Mouse (Mus musculus) embryonic facial prominence, embryonic 15.5 days (tissue): ENCODE data around the gene Siva1. TPM values are rescaled to one million over a fixed set of nuclear protein-coding genes. Genes with fewer than 3 reads are reported as not detected.

ENCODE experiments used
- ATAC-seq: fragments of 200-750 bp; cut with Nextera tagmentation; 2 replicates; pipeline ENCODE4 v1.8.0; 2017; ENCODE audit warnings: low read depth, moderate TSS enrichment; ENCODE audit not compliant: insufficient number of reproducible peaks, low FRiP score, low TSS enrichment
- H3K27ac ChIP-seq: fragments of 300-500 bp; sonication (generic); replicated peaks from 2 replicates; pipeline ENCODE4 v1.5.1; 2015; ENCODE audit warnings: mild to moderate bottlenecking, inconsistent platforms
- H3K27me3 ChIP-seq: fragments of 300-500 bp; sonication (generic); 2 replicates; pipeline ENCODE4 v1.6.1; 2015; ENCODE audit warnings: inconsistent platforms
- H3K36me3 ChIP-seq: fragments of 300-500 bp; sonication (generic); 2 replicates; pipeline ENCODE4 v1.6.1; 2015; ENCODE audit warnings: mild to moderate bottlenecking, inconsistent platforms
- H3K4me1 ChIP-seq: fragments of 300-500 bp; sonication (generic); 2 replicates; pipeline ENCODE4 v1.6.1; 2015; ENCODE audit warnings: inconsistent platforms
- H3K4me2 ChIP-seq: fragments of 300-500 bp; sonication (generic); replicated peaks from 2 replicates; pipeline ENCODE4 v1.6.1; 2015; ENCODE audit warnings: mild to moderate bottlenecking, inconsistent platforms
- H3K4me3 ChIP-seq: fragments of 300-500 bp; sonication (generic); replicated peaks from 2 replicates; pipeline ENCODE4 v1.5.1; 2015; ENCODE audit warnings: mild to moderate bottlenecking, inconsistent platforms
- H3K9ac ChIP-seq: fragments of 300-500 bp; sonication (generic); 2 replicates; pipeline ENCODE4 v1.6.1; 2015; ENCODE audit warnings: inconsistent platforms
- H3K9me3 ChIP-seq: fragments of 300-500 bp; sonication (generic); replicated peaks from 2 replicates; pipeline ENCODE4 v1.6.1; 2016; ENCODE audit warnings: inconsistent platforms
- WGBS: fragments of 180-500 bp; shearing (Covaris S2); methylation state at CpG from one replicate; pipeline ENCODE4 v1.1.7; 2015; 5-methylcytosine and 5-hydroxymethylcytosine counted together
- microRNA-seq: library from miRNA; unstranded; fragments of <30 nt; microRNA quantifications from one replicate; pipeline ENCODE4, GENCODE M21; 2016; ENCODE audit warnings: borderline number of aligned reads
- polyA plus RNA-seq: library from polyadenylated mRNA; unstranded; fragments of >200 nt; fragmentation: Nextera tagmentation; extraction: Ambion mirVana; gene quantifications from 2 replicates; pipeline ENCODE4 v1.2.1, GENCODE M21; 2015

Siva1 gene
- polyA plus RNA-seq, 1 experiment from 2014 or later = 196 TPM

DNA sequence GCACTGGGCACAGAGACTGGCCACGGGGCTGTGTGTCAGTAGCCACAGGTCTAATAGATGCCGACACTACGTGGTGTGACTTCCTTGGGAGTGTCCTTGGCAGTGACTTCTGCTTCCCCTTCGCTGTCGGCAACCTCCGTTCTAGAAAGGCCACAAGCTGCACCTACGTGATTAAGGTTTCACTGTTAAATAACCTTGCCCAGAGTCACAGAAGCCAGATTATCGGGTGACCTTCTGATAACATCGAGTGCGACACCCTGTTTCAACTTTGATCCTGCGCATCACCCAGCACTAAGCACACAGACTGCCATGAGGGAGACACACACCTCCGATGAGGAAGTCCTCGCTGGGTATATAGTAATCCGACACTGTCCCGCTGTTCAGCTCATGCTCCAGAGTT, 44.0 kb downstream of the Siva1 start:
- Histone ChIP-seq H3K9ac (no peak overlapping the region), H3K4me1 (peaks cover 11% of the 10 kb centered on the region), H3K36me3 (no peaks in the 10 kb centered on the region), H3K4me2 (no peak overlapping the region), H3K27me3 (no peaks in the 10 kb centered on the region), H3K4me3 (no peak overlapping the region), H3K27ac (no peak overlapping the region), H3K9me3 (no peaks in the 10 kb centered on the region)
- no peak for ATAC-seq
- 65% methylated on average over 15 of the region's 15 CpGs for WGBS

DNA sequence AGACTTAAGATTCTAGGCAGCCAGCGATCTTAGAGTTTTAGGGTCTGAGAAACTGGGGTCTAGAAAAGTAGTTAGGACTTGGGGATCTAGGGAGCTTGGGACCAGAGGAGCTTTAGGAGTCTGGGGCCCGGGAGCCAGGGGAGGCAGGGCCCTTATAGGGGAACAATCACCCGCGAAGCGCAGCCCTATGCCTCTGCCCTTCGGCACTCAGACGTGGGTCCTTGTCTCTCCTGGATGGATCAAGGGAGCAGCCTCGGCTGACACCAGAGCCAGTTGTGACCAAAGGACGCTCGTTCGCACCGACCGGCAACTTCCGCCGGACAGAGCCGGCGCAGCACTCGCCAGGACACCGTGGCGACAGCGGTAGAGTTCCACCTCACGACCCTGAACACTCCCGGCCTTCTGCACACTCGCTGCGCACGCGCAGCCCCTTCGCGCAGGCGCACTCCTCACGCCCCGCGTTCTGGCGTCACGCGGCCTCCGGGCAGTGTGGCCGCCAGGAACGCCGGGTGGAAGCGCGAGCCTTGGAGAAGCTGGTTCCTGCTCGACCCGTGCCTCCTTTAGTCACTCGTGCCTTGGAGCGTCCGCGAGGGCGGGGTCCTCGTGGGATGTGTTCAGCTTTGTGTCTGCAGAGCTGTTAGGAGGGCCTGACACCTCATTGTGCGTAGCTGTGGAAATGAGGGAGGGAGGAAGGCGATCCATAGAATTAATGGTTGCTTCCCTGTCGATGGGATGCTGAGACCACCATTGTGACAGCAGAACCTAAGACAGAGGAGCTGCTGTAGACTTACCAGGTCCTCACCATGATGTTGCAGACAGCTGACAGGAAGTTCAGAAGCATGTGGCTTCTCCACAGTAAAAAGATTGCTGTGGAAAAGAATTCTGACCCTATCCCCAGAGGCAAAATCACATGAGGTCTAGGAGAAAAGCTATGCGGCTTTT, 49.0 kb downstream of the Siva1 start:
- Histone ChIP-seq H3K4me2 (peak overlapping the region; percentile 83), H3K27ac (peak overlapping the region; percentile 85), H3K27me3 (no peaks in the 10 kb centered on the region), H3K4me1 (peaks cover 17% of the 10 kb centered on the region), H3K9me3 (no peaks in the 10 kb centered on the region), H3K36me3 (no peaks in the 10 kb centered on the region), H3K4me3 (peak overlapping the region; percentile 83), H3K9ac (peak overlapping the region; percentile 99)
- WGBS = 2% methylated on average over 54 of the region's 54 CpGs
- peak; percentile 93 for ATAC-seq

DNA sequence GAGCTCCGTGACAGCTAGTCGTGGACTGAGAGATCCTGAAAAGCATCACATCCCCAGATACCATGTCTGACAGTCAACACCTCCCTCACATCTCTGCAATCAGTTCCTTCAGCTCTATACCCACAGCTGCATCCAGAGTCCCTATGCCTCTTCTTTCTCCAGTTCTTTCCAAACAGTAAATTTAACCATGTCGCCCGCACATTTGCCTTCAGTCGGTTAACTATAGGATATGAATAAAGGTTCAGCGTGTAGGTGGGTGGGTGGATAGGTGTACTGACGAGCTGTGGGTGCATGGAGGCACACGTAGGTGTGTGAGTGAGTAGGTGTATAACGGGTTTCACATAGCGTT, 49.6 kb downstream of the Siva1 start:
- H3K27ac ChIP-seq = peak overlapping the region; percentile 85
- no peaks in the 10 kb centered on the region for H3K27me3 ChIP-seq
- H3K4me3 ChIP-seq = peak overlapping the region; percentile 83
- no peaks in the 10 kb centered on the region for H3K36me3 ChIP-seq
- peak overlapping the region; percentile 83 for H3K4me2 ChIP-seq
- 76% methylated on average over 10 of the region's 10 CpGs for WGBS
- H3K4me1 ChIP-seq = peaks cover 14% of the 10 kb centered on the region
- H3K9ac ChIP-seq = no peak overlapping the region; the same call in 1 of the 2 replicates
- ATAC-seq = no peak
- no peaks in the 10 kb centered on the region for H3K9me3 ChIP-seq

DNA sequence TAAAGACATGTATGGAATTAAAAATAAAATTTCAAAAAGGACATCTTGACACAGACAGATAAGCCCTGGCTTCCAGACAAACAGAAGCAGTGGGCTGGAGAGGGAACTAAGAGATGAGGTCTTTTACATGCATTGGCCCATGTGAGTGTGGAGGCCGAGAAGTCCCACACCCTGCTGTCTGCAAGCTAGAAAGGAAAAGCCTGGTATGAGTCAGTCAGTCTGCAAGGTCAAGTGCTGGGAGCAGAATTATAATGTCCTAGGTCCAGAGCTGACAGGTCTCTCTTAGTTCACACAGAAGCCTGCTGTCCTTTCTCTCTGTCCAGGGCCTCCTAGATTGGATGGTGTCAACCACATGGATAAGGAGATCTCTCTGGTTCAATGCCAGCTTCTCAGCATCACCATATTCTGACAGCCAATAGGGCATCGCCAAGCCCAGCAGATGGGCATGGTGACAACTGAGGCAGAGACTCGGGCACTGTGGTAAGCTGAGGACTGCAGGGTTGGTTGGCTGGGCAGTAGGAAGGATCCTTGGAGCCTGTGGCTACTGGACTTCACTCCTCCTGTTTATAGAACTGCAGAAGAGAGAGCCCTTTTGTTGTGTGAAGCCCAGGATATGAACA, 52.4 kb downstream of the Siva1 start:
- Histone ChIP-seq H3K4me2 (no peak overlapping the region), H3K36me3 (no peaks in the 10 kb centered on the region)
- ATAC-seq = no peak

More for the DNA sequence above, 52.4 kb downstream of the Siva1 start:
- Histone ChIP-seq H3K4me1 (peaks cover 28% of the 10 kb centered on the region), H3K4me3 (no peak overlapping the region), H3K9me3 (no peaks in the 10 kb centered on the region), H3K9ac (no peak overlapping the region), H3K27me3 (no peaks in the 10 kb centered on the region), H3K27ac (no peak overlapping the region)
- WGBS = 81% methylated on average over 3 of the region's 3 CpGs

Small RNA genes within 50 kb of the gene (microRNA-seq; reads per million reads assigned to microRNA genes)
- not detected for gene Mir6939

Other genes starting within 250 kb of the Siva1 start
- gene A530016L24Rik, start 155.2 kb upstream of the Siva1 start, polyA plus RNA-seq = 0.48 and 0.49 TPM in 2 replicates
- 0.45 TPM in 2 replicates for gene Tmem179, start 127.9 kb upstream of the Siva1 start, polyA plus RNA-seq
- gene Inf2, start 55.9 kb upstream of the Siva1 start, polyA plus RNA-seq = 5.8 and 6.7 TPM in 2 replicates
- gene Adssl1, start 24.6 kb upstream of the Siva1 start, polyA plus RNA-seq = 12.4 and 17.5 TPM in 2 replicates
- 84.9 and 112 TPM in 2 replicates for gene Akt1, start 30.2 kb downstream of the Siva1 start, polyA plus RNA-seq
- 4.8 and 5.6 TPM in 2 replicates for gene Zbtb42, start 34.1 kb downstream of the Siva1 start, polyA plus RNA-seq
- gene Cep170b, start 75.8 kb downstream of the Siva1 start, polyA plus RNA-seq = 25.0 and 28.4 TPM in 2 replicates
- 13.4 and 15.3 TPM in 2 replicates for gene Pld4, start 116.0 kb downstream of the Siva1 start, polyA plus RNA-seq
- 8.5 and 10.3 TPM in 2 replicates for gene Ahnak2, start 158.0 kb downstream of the Siva1 start, polyA plus RNA-seq
- gene Clba1, start 164.3 kb downstream of the Siva1 start, polyA plus RNA-seq = 10.9 and 16.5 TPM in 2 replicates
- gene Cdca4, start 184.7 kb downstream of the Siva1 start, polyA plus RNA-seq = 99.7 and 110 TPM in 2 replicates
- 0.35 and 0.41 TPM in 2 replicates for gene Gpr132, start 223.5 kb downstream of the Siva1 start, polyA plus RNA-seq